Mouse (Mus musculus) thymus, adult 2 months (tissue): ENCODE results near the gene Tufm. TPM values are rescaled to one million over a fixed set of nuclear protein-coding genes. Genes with fewer than 3 reads are reported as not detected.
A peak's percentile ranks its signal among the peaks of the same experiment; 100 is the strongest.

Source experiments
- DNase-seq: peaks from one replicate; pipeline ENCODE4 v3.0.0; 2021
- H3K27ac ChIP-seq: fragments of 200-500 bp; 2 replicates; pipeline ENCODE4 v1.5.1; 2012; ENCODE audit warnings: low read length, control low read depth; ENCODE audit not compliant: control insufficient read depth, insufficient read depth
- H3K27me3 ChIP-seq: fragments of 200-500 bp; 2 replicates; pipeline ENCODE4 v1.6.1; 2012; ENCODE audit warnings: mild to moderate bottlenecking, low read length, moderate library complexity, mixed read lengths; ENCODE audit not compliant: control insufficient read depth, insufficient read depth
- H3K36me3 ChIP-seq: fragments of 200-500 bp; 2 replicates; pipeline ENCODE4 v1.6.1; 2012; ENCODE audit warnings: mild to moderate bottlenecking, low read length, moderate library complexity; ENCODE audit not compliant: control insufficient read depth, insufficient read depth
- H3K4me1 ChIP-seq: fragments of 200-500 bp; replicated peaks from 2 replicates; pipeline ENCODE4 v1.6.1; 2012; ENCODE audit warnings: low read length; ENCODE audit not compliant: control insufficient read depth, insufficient read depth
- H3K4me3 ChIP-seq: fragments of 200-500 bp; 2 replicates; pipeline ENCODE4 v1.5.1; 2012; ENCODE audit warnings: mild to moderate bottlenecking, low read length, control low read depth, moderate library complexity; ENCODE audit not compliant: control insufficient read depth, insufficient read depth
- CTCF ChIP-seq: fragments of 200-500 bp; IDR thresholded peaks from 2 replicates; pipeline ENCODE4 v1.5.1; 2012; ENCODE audit warnings: mild to moderate bottlenecking, control low read depth, low read length, moderate library complexity, borderline replicate concordance; ENCODE audit not compliant: control insufficient read depth, poor library complexity, insufficient read depth; ENCODE audit errors: extremely low read depth
- POLR2A ChIP-seq: fragments of 200-500 bp; IDR thresholded peaks from 2 replicates; pipeline ENCODE4 v1.6.1; 2012; ENCODE audit warnings: mild to moderate bottlenecking, low read length, control low read depth, moderate library complexity; ENCODE audit not compliant: control insufficient read depth, poor library complexity, insufficient read depth; ENCODE audit errors: extremely low read depth
- WGBS: fragments of 180-500 bp; shearing (Covaris S2); methylation state at CpG from one replicate; pipeline ENCODE4 v1.1.7; 2018; 5-methylcytosine and 5-hydroxymethylcytosine counted together
- polyA plus RNA-seq: library from polyadenylated mRNA; depleted of rRNA; stranded (reverse); fragments of >200 nt; gene quantifications from 2 replicates; pipeline ENCODE4 v1.2.3, GENCODE M21; 2012

Gene Tufm
- polyA plus RNA-seq, 1 experiment = 127 TPM

DNA sequence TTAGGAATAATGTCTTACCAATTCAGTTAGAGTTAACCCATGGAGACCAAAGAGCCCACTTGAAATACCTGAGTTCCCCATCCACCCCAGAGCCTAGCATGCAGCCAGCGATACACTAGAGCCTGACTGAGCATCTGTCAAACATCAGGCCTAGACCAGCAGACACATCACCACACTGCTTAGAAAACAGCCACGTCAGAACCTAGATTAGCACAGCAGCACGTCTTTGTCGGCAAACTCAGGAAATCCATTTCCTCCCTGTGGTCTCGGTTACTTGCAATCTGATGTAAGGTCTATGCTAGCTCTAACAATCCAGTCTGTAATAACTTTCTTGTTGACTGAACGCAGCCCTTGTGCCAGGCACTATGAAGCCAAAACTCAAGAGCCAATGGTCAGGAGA is 17.1 kb upstream of the Tufm start:
- WGBS = 3% methylated on average over 6 of the region's 6 CpGs
- Histone ChIP-seq H3K4me1 (peaks cover 50% of the 10 kb centered on the region), H3K27ac (peak overlapping the region; percentile 42), H3K4me3 (no peak overlapping the region), H3K27me3 (no peaks in the 10 kb centered on the region), H3K36me3 (peaks cover 22% of the 10 kb centered on the region)
- TF ChIP-seq POLR2A = no peak
- no peak for TF ChIP-seq CTCF
- peak; percentile 53 for DNase-seq

GRCm38 (mm10) chr7:126471361-126471760 is 15.8 kb upstream of the Tufm start:
- Histone ChIP-seq H3K27me3 (no peaks in the 10 kb centered on the region), H3K36me3 (peaks cover 22% of the 10 kb centered on the region), H3K4me3 (no peak overlapping the region), H3K4me1 (peaks cover 53% of the 10 kb centered on the region), H3K27ac (no peak overlapping the region)
- WGBS = 67% methylated on average over 5 of the region's 5 CpGs
- TF ChIP-seq POLR2A (no peak), CTCF (no peak)
- DNase-seq = no peak

- no peak for DNase-seq
- no peak for TF ChIP-seq POLR2A
- no peak; the same call in 1 of the 2 replicates for TF ChIP-seq CTCF
- Histone ChIP-seq H3K27ac (peak overlapping the region; percentile 66), H3K4me3 (peak overlapping the region; percentile 25), H3K36me3 (peaks cover 22% of the 10 kb centered on the region), H3K4me1 (peaks cover 53% of the 10 kb centered on the region), H3K27me3 (no peaks in the 10 kb centered on the region)
- WGBS = 12% methylated on average over 4 of the region's 4 CpGs
Measured at GRCm38 (mm10) chr7:126471853-126472252, 15.3 kb upstream of the Tufm start.

DNA sequence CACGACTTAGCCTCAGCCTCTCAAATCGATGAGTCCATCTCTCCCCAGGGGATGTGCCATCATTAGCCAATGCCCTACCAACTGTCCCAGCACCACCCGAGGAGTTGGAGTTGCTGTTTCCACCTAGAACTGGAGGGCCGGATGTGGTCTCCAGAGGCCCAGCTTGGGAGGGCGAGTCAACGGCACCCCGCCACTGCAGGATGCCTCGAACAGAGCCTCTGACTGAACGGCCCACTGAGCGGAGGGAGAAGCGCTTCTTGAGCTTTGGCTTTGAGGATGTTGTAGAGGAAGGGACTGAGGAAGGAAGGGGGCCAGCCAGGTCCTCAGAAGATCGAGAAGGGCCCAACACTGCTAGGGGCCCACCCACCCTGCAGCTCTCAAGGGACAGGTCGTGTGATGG is 14.9 kb upstream of the Tufm start:
- TF ChIP-seq CTCF (0 out of 2 replicates have a peak, but pooled peaks have one; percentile 0), POLR2A (peak; percentile 41; the same call in 1 of the 2 replicates)
- DNase-seq = peak; percentile 66
- peaks cover 19% of the 10 kb centered on the region for H3K36me3 ChIP-seq
- peak overlapping the region; percentile 72 for H3K27ac ChIP-seq
- H3K4me3 ChIP-seq = peak overlapping the region; percentile 25
- H3K4me1 ChIP-seq = peaks cover 53% of the 10 kb centered on the region
- 9% methylated on average over 13 of the region's 13 CpGs for WGBS
- no peaks in the 10 kb centered on the region for H3K27me3 ChIP-seq

DNA sequence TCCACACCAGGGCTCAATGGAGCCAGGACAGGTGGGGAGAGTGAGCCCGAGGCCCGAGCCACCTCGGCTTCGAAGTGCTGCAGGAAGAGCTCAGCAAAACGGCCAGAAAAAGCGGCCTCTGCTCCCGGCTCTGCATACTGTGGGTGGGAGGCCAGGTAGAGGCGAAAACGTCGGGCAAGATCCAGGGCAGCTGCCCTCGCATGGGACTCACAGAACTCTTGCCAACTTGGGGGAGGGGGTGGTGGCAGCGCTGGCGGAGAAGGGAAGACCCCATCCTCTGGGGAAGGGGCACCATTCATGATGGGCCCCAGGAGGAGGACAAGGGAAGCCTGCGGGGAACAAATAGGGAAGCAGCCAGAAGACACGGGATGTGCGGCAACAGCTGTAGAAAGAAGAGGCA is 14.4 kb upstream of the Tufm start:
- TF ChIP-seq CTCF = no peak
- H3K36me3 ChIP-seq = peaks cover 19% of the 10 kb centered on the region
- H3K27me3 ChIP-seq = no peaks in the 10 kb centered on the region
- no peak for DNase-seq
- H3K4me1 ChIP-seq = peaks cover 53% of the 10 kb centered on the region
- peak overlapping the region; percentile 17 for H3K4me3 ChIP-seq
- peak overlapping the region; percentile 72 for H3K27ac ChIP-seq
- 23% methylated on average over 16 of the region's 16 CpGs for WGBS

- TF ChIP-seq POLR2A (no peak), CTCF (no peak)
- Histone ChIP-seq H3K36me3 (peaks cover 14% of the 10 kb centered on the region), H3K27me3 (no peaks in the 10 kb centered on the region), H3K4me3 (0 out of 2 replicates have a peak overlapping the region, but pooled peaks have one; percentile 56), H3K4me1 (peaks cover 53% of the 10 kb centered on the region), H3K27ac (no peak overlapping the region)
- no peak for DNase-seq
- WGBS = 82% methylated on average over 9 of the region's 9 CpGs
Measured at GRCm38 (mm10) chr7:126473470-126474086, 13.6 kb upstream of the Tufm start.

- Histone ChIP-seq H3K36me3 (peaks cover 4% of the 10 kb centered on the region; the same call in 1 of the 2 replicates), H3K27ac (no peak overlapping the region; the same call in 1 of the 2 replicates), H3K4me1 (peaks cover 49% of the 10 kb centered on the region), H3K27me3 (no peaks in the 10 kb centered on the region), H3K4me3 (peak overlapping the region; percentile 56)
- DNase-seq = peak; percentile 49
- under 1% methylated on average over 27 of the region's 27 CpGs for WGBS
- no peak for TF ChIP-seq POLR2A
Measured at GRCm38 (mm10) chr7:126474486-126474955, 12.6 kb upstream of the Tufm start.
